Mouse (Mus musculus) gastrocnemius, postnatal 36 days (tissue): ENCODE data around the gene Rcan1. TPM values are rescaled to one million over a fixed set of nuclear protein-coding genes. Genes with fewer than 3 reads are reported as not detected.

Experiments
- DNase-seq, 2 experiments: peaks; one replicate each; pipeline ENCODE4 v3.0.0; 2022
- intact Hi-C: fragments of 180-260 bp; cut with DNase I; formaldehyde crosslinking; loops from one replicate; pipeline ENCODE4 v1.15.1; 2025
- total RNA-seq, 2 experiments: library from RNA; stranded (reverse); gene quantifications; 2 replicates each; pipeline ENCODE4 v1.2.3; 2021

Rcan1 gene
- total RNA-seq, 2 experiments from 2014 or later = 62.2 to 75.7 TPM

DNA sequence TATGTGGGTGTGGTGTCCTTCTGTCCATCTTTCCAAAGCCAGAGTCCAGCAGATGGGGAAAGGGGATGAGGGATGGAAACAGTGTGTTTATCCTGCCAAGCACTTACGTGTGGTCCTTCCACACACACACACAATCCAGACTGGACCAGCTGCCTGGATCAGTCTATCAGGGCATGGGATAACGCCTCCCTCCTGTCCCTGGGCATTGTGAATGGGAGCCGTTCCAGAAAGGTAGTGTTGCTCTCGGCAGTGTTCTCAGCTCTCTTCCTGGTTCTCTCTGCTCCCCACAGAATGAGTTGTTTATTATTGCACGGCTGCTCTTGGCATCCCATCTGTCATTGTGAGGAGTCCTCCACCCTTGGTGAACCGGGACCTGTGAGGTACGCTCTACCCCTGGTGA lies 110.0 kb downstream of the Rcan1 start:
- intact Hi-C loops = no loop called here
- no peak for DNase-seq

DNA sequence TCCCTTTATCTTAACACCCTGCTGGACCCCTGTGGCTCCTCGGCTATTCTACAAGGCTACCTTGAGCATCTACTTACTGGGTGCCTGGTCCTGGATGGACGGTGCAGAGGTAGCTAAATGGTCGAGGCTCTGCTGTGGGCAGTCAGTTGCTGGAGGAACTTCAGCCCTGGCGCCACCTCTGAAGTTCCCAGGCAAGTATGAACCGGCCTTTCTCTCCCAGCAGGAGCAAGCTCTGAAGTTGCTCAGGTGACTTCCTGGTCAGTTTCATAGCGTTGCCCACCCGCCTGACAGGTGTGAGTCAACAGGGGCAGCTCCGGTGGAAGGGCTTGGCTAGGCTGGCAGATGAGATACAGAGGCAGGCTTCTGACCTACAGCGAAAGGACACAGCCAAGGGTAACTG lies 111.4 kb downstream of the Rcan1 start, which contains the start of gene Kcne1:
Kcne1 (minus strand) TSS at position 240 of the 400 bp plus-strand sequence.
- intact Hi-C loops = no loop called here
- no peak for DNase-seq

DNA sequence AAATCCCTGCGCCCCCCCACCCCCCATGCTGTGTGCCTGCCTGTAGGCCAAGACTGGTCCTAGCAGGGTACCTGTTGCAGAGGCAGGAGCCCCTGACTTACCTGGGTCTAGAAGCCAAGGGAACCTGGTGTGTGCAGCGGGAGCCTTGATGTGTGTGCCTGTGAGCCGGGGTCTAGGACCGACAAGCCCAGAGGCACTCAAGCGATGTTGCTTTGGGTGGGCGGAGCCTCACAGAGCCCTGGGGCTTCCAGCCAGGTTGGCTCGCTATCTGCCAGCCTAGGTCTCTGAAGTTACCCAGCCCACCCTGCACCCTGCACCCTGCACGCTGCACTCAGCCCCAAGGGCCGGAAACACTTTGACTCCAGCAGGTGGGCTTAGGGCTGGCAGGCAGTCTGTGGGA lies 111.9 kb downstream of the Rcan1 start:
- no peak for DNase-seq
- intact Hi-C loops = no loop called here

DNA sequence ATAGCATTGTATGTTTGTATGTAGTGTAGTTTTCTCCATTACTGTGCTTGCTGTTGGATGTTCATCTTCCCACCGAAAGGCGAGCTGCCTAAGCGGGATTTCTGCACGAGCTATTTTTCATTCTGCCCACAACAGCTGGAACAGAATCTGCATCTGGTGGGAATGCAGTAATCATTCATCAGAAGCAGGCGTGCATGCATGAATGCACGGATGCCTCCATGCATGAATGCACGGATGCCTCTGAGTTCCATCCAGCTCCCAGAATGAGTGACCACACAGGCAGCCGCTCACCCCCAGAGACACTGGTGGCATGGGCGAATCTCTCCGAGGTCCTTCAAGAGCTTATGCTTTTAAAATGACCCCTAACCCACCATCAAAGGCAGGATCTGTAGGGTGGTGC lies 113.1 kb downstream of the Rcan1 start:
- DNase-seq = no peak
- intact Hi-C loops = no loop called here

DNA sequence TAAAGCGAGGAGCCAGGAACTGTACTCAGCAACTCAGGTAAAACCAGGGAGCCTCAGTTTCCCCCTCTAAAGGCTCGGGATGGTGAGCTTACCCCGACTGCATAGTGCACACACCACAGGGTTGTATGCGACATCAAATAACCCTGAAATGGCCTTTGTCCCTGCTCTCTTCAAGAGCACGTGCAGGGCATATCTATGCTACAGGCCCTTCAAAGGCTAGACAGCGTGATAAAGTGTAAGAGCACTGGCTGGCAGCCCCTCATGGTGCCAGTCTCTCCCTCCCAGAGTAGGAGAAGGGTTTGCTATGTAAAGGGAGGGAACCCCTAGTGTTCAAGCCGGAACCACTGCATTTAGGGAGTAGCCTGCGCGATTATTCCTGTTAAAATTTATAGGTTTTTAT lies 113.6 kb downstream of the Rcan1 start:
- no peak for DNase-seq
- intact Hi-C loops = no loop called here

DNA sequence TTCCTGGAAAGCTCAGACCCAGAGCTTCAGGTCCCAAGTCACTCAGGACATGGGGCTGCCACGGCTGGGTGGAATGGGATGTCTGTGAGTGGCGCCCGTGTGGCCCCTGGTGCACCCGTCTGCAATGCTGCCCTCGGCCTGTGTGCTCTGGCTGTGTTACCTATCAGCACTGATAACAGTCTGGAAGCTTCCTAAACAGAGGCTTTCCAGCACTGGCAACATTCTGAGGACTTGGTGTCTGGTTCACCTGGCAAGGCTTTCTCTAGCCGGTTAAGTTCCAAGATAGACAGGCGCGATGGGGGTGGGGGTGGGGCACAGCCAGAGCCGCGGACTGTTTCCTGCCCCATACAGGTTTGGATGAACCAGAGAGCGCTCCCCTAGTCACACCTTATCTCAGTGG lies 114.7 kb downstream of the Rcan1 start:
- intact Hi-C loops = no loop called here
- DNase-seq = no peak

DNA sequence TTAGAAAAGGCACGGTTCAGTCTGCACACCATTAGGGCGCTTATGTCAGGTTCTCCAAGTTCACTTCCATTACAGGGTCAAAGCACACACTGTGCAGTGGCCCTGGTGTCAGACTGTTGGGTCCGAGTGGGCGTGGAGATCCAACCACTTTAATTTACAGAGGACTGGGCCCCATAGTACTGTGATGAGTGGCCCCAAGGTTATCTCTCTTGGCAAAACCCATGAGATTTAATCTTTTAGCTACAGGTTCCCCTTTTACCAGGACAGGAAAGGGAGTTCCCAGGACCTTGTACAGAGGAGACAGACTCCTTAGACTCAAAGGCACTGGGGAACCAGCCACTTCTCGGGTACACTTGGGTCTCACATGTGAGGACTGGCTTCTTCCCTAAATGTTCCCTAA lies 115.3 kb downstream of the Rcan1 start:
- no peak for DNase-seq
- intact Hi-C loops = no loop called here

DNA sequence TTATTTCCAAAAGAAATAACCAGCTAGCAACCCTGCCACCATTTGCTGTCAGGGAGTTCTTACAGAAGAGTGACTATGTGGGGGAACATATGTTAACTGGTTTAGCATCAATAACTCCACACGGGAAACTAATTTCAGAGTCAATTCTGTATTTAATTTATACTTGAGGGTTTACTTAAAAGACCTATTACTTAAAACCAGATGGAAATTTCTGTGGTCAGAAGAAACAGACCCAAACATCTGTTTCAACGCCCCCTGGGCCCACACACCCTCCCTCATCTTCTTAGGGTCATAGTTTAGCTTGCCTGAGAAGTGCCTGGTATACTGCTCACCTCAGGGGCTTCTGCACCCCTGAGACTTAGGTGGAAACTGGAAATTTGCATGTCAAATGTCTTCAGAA lies 116.8 kb downstream of the Rcan1 start:
- DNase-seq = no peak
- intact Hi-C loops = no loop called here

DNA sequence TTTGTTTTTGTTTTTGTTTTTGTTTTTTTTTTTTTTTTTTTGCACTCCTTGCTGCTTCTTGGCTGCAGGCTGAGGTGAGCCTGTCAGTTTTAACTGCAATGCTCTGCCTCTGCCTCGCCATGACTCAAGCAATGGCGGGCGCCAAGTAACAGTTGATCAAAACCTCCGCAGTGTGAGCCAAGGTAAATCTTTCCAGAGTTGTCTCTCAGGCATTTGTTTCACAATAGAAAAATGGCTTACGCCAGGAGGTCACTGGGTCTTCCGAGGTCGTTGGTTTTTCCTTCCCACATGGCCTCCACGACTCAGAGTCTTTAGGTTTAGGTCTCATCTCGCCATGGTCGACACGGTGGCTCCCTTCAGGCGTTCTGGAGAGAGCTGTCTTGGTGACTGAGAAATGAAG lies 117.4 kb downstream of the Rcan1 start:
- no peak for DNase-seq
- intact Hi-C loops = no loop called here

DNA sequence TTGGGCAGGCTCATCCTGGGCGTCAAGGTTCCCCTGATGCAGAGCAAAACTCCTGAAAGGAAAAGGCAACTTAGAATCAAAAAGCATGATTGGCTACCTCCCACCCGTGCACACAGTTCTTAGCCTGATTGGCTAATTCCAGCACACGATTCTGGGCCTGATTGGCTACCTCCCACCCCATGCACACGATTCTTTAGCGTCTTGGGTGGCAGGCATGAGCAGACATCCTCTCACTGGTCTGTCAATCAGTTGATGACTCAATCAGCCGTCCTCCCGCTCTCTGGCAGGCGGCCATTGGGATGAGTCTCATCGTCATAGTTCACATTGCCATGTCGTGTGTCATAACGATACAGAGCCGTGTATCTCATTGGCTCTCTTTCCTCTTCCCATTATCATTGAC lies 121.7 kb downstream of the Rcan1 start:
- intact Hi-C loops = loop anchor here (10.0 kb wide), 1 partner anchor 106 kb away; no protein-coding TSS in a partner anchor
- DNase-seq = no peak

DNA sequence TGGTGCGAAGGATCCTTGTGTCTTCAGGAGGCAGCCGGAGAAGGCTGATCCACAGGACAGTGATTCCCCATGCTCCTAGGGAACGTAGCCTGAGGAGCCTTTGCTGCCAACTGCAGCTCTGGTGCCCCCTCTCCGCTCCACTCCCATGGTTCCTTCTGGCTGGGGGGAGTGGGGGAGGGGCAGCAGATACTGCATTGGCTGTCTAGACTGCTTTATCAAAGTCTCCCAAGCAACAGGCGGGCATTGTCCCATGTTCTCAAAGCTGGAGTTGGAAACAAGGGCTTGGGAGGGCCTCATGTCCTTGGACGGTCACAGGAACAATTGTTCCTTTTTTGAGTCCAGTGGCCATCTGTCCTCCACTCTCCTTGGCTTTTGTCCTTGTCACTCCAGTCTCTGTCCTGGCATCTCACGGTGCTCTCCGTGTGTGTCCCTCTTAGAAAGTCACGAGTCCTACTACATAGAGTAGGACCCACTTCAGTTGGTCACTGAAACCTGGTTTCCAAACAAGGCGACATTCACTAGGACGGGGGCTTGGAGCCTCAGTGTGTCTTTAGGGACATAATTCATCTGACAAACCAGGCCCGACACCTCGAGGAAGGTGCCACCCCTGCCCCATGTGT lies 124.3 kb downstream of the Rcan1 start:
- intact Hi-C loops = loop anchor here (10.0 kb wide), 1 partner anchor 108 kb away; no protein-coding TSS in a partner anchor
- DNase-seq = no peak

DNA sequence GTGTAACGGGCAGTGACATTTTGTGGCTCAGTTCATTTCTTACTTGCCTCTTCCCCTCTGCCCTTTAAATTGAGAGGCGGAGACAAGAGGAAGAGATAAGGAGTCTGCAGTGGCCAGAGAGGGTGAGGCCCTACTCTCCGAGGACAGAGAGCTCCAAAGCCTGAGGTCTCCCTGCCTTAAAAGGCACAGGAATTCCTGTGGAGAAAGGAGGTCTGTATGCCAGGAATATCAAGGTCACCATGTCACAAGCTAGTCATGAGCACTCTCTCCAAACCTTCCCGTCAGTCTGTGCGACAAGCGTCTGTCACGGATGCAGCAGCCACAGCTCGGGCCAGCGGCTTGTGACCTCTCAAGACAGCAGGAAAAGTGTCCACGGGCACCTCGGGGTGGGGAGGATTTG lies 125.5 kb downstream of the Rcan1 start:
- intact Hi-C loops = loop anchor here (10.0 kb wide), 1 partner anchor 110 kb away; no protein-coding TSS in a partner anchor
- no peak for DNase-seq

Other genes with a start within 250 kb of the Rcan1 start
- not detected for gene Kcne2, start 178.5 kb downstream of the Rcan1 start, total RNA-seq
- 10 to 100 TPM; 52.2 to 67.4 TPM for gene Smim11, start 169.6 kb downstream of the Rcan1 start, total RNA-seq
- gene Fam243, start 149.4 kb downstream of the Rcan1 start, total RNA-seq = not detected
- gene Kcne1, start 111.4 kb downstream of the Rcan1 start, total RNA-seq = not detected
- under 1 TPM in 1 of 2 experiments, not detected in 1; 0.07 TPM for gene Clic6, start 14.9 kb upstream of the Rcan1 start, total RNA-seq